Mouse (Mus musculus) T-helper 2 cell (primary cell): ENCODE results near the gene Lrmda.

Experiments used
- in situ Hi-C: fragments of 300-600 bp; cut with MboI, MseI; formaldehyde crosslinking; loops from one replicate; pipeline ENCODE4 v1.15.1; 2025; ENCODE audit warnings: high pct_unique_total_duplicates

Lrmda gene

DNA sequence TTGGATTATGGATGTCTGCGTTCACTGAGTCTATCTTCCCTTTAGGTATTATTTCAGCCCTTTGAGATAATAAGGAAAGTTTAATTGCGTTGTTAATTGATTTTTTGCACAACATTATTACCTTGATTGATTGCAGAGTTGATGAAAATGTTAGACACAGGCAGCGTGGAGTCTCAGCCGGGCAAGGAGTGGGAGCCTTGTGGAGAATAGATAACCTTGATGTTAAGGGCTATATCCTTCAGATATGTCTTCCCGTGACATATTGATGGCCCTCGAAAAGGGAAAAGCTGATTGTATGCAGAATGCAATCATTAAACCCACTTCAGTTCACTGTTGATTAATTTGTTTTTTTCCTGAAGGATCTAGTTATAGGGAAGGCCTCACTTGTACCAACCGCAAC is 1021.5 kb downstream of the Lrmda start:
- in situ Hi-C loops, result loop anchor here (10.0 kb wide), 1 partner anchor 164 kb away; no protein-coding TSS in a partner anchor

DNA sequence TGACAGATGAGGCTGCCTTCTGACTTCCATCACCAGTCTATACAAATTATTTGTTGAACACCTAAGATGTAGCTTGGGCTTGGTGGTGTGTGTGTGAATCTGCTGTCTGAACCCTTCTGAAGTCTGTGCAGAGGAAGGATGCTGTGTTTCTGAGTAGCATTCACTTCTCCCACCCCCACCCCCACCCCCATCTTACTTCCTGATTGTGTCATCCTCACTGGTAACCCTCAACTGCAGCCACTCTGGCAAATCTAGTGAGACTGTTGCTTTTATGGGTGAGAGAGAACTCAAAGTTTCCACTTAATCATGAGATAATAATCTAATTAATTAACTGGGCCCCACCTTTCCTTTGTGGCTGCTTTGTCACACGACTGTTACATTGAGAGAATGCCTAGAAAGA is 1025.8 kb downstream of the Lrmda start:
- in situ Hi-C loops, result loop anchor here (10.0 kb wide), 1 partner anchor 159 kb away; no protein-coding TSS in a partner anchor

DNA sequence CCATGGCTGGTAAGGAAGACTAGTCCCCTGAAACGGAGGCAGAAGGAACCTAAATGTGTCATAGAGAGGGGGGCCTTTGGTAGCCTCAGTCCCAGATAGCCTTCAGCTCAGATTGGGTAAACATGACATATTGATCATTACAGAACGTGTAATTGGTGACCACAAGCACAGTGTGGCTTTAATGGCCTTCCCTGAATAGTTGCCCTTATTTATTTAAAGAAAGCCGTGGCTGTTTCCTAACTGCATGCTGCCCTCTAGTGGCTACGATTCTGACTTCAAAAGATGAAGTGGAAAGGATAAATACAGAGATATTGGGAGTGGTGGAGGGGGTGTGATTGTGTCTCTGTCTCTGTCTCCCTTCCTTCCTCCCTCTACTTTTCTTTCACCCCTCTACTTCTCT is 1026.8 kb downstream of the Lrmda start:
- in situ Hi-C loops, result loop anchor here (10.0 kb wide), 1 partner anchor 158 kb away; no protein-coding TSS in a partner anchor

DNA sequence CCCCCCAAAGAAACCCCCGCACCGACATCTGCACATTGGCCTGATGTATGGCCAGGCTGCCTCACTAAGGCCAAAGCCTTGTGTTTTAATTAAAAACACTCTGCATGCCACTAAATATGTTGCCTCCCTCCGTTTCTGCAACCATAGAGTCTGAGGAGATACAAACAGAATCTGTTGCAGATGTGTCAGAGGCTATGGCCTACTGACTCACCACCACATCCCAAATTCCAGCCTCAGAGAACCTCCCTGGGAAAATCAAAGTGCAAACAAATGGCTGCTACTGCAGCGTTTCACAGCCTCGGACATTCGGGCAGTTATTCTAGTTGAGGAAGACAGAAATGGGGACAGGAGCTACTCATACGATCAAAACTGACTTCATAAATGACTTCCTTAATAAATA is 1031.9 kb downstream of the Lrmda start:
- in situ Hi-C loops, result no loop called here

DNA sequence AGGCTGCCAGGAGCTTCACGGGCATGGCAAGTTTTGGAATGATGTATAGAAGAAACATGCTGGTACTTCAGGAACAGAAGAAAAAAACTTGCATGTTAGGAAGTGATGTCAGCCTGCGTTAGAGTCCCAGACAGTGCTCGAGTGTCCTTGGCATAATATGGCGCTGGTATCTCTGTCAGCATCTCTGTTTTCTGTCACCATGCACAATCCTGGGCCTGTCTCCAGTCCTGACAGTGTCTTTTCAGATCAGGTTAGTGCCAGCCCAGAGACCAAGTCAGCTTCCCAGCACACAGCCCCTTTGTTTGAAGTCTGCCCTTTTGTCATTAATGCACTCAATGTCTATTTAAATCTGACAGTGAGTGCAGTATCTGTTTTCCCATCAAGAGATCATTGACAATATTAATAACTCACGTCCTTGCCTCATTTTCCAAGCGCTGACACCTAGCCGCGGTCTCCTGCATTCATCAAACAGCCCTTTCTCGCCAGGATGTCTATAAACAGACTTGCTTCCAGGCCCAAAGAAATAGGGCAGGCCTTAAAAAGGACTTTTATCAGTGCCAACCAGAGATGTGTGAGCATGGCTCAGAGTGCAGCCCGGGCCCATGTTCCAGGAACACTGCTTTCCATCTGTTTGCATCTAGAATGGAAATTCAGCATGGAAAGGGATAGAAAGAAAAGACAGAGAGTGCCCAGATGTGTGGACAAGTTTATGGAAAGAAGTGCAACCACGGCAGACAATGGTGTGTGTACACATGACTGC is 1033.5 kb downstream of the Lrmda start:
- in situ Hi-C loops, result no loop called here

DNA sequence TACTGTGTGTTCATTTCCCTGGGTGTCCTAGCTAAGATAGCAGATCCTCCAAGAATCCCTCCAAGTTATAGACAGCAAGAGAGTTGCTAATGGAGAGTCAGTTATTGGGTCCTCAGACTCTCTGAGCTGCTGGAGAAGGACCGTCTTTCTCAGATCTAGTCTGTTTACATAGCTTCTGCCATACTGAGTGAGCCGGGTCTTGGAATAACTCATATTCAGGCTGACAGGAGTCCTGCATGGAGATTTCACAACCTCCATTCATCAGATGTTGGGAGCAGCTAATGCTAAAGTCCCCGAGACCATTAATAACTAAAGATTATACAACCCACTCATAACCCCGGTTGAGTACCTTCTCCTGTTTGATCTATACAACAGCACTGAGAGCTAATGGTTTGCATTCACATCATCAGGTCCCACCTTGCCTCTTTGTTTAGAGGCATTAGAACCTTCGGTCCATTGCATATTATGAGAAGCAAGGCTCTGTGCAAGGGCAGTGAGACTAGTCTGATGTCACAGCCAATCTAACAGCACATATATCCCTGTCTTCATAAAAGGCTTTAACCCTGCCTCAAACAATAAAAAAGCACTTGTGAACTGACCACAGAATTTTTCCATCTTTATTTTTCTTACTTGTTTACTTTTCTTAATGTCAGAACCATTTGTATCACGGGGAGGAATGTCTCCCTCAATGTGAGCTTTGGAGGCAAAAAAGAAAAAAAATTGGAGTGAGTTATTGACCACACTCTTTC is 1037.9 kb downstream of the Lrmda start:
- in situ Hi-C loops, result no loop called here

DNA sequence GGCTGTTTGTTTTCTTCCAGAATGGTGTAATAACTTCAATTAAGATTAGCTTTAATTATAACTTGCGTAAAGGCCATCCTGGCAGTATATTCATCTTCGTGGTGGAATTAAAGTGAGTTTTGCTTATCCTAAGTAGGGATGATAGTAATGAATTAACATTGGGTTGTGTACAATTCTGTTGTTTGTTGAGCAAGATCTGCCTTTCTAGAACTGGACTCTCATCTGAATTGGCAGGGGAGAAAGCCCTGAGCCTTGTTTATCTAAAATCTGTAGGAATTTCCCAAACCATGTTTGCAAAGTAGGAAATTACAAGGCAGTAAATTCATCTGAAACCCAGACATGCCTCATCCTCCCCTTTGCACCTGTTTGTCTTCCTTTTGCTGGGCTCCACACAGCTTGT is 1038.5 kb downstream of the Lrmda start:
- in situ Hi-C loops, result no loop called here

DNA sequence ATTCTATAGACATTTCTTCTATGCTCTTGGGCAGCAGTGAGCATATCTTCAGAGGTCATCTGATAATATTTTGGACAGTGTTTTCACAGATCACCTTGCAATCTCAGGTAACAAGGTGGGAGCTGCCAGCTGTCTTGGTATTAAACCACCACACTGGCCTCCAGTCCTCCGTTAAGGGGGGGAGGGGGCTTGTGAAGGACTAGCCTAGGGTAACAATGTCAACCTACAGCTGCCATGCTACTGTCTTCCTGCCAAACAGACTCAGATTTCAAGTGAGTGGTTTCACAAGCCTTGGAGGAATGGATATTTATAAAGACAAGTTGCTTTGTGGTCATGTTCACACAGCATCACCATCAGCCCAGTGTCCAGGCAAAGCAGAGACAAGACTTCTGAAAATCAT is 1059.2 kb downstream of the Lrmda start:
- in situ Hi-C loops, result no loop called here

DNA sequence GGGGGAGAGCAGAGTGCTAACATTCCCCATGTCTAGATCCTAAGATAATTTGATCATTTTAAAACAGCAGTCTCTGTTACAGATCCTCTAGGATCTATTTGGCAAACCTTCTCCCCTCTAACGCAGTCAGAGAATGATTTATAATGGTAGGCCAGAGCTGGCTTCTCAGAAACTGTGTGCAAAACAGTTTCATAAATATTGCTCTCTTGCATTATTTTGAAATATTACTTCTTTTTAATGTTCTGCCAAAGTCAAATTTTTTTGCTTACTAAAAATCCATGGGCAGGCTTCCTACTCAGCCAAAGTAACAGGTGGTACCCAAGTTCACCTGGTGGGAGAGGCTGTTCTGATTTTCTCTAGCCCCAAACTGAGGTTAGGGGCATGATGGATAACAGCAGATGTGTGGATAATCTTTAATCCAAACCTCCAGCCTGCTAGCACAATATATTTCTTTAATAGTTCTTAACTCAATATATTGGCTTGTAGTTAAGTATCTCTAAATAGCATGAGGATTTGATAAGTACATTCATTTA is 1064.8 kb downstream of the Lrmda start:
- in situ Hi-C loops, result loop anchor here (10.0 kb wide), 1 partner anchor 850 kb away; no protein-coding TSS in a partner anchor

DNA sequence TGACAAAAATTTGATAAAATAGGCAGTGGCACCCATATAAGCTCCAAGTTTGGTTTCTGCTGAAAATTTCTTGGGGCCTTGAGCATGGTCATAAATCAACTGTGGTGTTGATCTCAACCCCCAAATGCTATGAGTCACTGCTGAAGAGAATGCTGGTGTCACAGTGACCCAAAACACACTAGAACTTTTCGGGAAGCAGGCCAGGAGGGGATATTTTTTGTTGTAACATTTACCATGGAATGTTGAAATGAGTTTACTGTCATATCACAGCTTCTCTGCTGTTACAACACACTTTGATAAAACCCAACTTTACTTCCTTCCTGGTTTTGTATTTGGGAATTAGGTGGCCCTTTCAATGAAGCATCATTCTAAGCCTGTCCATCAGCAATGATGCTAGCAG is 1065.3 kb downstream of the Lrmda start:
- in situ Hi-C loops, result loop anchor here (5.0 to 10.0 kb wide), 2 partner anchors 88 to 850 kb away; no protein-coding TSS in a partner anchor

DNA sequence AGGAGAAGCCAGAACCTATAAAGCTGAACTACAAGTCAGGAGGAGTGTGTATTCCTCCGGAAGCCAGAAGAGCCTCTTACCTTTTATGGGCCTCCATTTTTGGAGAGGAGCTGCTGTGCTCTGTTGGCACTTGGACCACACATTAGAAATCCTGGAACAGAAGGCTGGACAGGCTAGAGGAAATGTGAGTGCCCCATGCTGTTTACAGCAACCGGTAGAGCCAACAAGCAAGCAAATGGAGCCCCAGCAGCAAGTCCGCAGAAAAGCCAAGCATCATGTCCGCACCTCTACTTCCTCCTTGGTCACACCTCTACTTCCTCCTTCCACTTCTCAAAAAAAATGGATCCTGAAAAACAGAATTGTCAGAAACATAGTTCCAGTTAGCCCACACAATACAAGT is 1073.8 kb downstream of the Lrmda start:
- in situ Hi-C loops, result no loop called here

DNA sequence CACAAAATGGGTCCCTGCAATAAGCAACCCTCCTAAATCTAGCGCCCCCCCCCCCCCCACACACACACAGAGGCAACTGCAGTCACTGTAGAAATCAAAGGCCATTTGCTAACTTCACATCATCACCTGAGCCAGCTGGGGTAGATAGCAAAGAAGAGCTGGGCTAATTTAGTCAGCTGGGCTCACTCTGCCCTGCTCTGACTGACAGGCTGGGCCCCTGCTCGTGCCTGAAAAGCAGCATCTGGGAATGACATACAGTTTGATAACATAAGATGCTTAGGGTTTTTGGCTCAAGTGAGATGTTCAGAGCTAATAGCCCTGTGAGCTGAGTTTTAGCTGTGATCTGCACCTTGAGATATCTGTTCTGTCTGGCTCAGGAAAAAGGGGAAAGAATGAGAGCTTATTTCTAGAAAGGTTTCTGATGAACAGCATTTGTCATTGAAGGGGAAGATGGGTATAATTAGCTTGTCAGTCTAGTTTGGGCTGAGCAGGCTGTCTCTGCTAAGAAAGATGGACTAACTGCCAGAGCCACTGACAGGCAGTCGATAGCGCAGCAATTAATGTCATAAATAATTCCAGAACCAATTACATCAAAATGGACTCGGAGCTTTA is 1075.1 kb downstream of the Lrmda start:
- in situ Hi-C loops, result no loop called here

DNA sequence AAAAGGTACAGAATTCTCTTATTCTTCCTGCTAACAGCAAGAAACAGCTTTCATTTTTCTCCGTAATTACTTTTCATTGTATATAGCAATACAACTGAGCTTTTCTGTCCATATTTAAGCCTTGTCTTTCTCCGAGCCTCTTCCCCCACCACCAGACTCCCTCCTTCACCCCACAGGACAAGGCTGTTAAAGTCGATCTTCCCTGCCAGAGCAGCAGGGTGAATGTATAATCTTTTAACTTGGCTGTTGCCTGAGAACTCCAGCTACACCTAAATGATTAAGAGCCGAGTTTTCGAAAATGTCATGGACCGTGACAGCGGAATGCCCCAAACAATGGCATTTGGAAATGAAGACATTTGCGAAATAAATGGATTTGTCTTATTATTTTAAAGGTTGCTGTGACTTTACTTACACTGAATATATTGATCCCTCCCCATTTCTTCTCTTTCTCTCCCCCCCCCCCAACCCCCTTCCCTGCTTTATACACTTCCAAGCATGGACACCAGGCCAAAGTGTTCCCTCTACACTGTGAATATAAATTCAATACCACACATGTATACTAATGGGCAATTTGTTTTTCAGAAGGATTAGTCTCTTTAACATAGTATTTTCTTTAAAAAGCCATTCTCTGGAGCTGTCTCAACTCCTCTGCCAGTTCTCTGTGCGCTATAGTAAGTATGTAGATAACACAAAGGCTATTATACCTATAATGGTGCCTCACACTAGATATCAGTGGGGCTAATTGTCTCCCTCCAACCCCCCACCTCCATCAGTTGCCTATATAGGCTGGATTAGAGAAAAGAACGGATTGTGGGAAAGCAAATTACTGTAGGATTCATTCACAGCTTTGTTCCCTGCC is 1075.9 kb downstream of the Lrmda start:
- in situ Hi-C loops, result no loop called here

DNA sequence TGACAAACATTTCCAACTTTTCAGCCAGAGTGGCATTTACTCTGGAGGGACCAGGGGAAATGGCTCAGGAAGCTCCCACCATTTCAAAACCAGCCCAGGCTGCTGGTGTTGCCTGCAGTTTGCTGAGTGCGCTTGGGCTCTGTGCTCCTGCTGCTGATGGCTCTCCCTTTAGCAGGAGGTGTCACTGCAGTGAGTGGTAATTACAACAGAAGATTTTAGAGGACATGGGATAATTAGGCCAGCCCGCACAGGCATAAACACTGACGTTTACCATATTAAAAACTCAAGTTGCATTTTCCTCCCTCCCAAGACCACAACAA is 1076.5 kb downstream of the Lrmda start:
- in situ Hi-C loops, result no loop called here

DNA sequence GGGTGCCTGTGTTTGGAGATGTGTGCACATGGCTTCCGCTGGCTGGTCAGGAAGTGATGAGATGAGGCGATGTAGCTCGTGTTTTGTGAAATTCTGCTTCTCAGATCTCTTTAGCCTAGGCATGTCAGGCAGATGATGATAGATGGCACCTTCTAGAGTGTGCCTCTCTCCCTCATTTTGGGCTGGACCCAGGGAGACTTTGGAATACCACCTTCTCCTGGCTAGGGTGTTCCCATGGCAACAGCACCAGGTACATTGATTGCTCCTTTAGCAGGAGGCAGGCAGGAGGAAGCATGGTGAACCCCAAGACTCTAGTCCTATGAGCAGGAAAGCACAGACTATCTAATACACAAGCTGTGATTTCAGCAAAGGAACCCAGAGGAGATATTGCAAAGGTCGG is 1076.9 kb downstream of the Lrmda start:
- in situ Hi-C loops, result no loop called here
